Mouse (Mus musculus) kidney, adult 2 months (tissue): ENCODE measurements around the gene Aurkaip1.

Experiments
- CTCF ChIP-seq: fragments of 200-500 bp; conservative IDR thresholded peaks from 2 replicates; pipeline ENCODE4 v1.5.1; 2011; ENCODE audit warnings: low read depth, mild to moderate bottlenecking, control low read depth, low read length, moderate library complexity, mixed read lengths; ENCODE audit not compliant: insufficient read depth, insufficient read length
- POLR2A ChIP-seq: fragments of 200-500 bp; IDR thresholded peaks from one replicate; pipeline ENCODE4 v1.6.1; 2011; ENCODE audit warnings: low read depth, low read length, control low read depth

- TF ChIP-seq CTCF (no peak), POLR2A (no peak)
Observed at GRCm38 (mm10) chr4:155861787-155862186, 30.7 kb downstream of the Aurkaip1 start.
